Mouse (Mus musculus) CD4-positive, CD25-positive, alpha-beta regulatory T cell, adult 4 months (primary cell): ENCODE measurements around the gene Foxn3. TPM values are rescaled to one million over a fixed set of nuclear protein-coding genes. Genes with fewer than 3 reads are reported as not detected.

Source experiments
- ATAC-seq: one replicate; pipeline ENCODE4 v1.8.0; 2017
- polyA plus RNA-seq, 2 experiments: library from polyadenylated mRNA; unstranded; fragments of 100-300 nt; shearing (Covaris generic); gene quantifications; one replicate each; pipeline ENCODE4 v1.2.1; 2017

Foxn3 gene
- polyA plus RNA-seq, 2 experiments from 2014 or later = 129 to 166 TPM

DNA sequence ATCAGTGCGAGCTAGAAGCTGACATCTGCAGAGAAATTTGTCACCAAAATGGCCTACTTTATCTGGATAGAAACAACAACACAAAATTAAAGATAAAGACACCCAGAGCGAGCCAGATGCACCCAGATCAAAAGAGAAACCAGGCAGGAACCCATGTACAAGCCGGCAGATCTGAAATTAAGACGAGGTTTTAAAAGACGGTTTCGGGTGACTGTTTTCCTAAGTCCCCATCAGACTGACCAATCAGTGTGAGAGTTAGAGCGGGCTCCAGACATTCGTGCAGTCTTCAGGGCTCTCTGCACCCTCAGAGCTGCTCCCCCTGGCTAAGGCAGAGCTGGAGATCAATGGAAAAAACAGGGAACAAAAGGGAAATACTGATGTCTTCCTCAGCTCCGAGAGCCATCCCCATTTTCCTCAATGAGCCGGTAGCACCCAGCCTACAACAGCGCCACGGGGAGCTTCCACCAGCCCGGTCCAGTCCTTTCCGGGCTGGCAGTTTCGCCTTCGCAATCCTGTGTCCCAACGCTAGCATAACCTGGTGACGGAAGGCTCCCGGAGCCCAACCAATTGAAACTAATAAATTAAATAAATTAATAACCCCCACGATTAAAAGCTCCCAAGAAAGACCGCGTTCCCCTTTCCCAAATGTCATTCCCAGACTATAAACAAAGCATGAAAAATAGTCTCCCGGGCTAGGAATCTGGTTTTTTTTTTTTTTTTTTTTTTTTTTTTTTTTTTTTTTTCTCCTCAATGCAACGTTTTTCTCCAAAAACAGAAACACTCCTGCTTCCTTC lies 1.1 kb downstream of the Foxn3 start:
- peak; percentile 10 for ATAC-seq

DNA sequence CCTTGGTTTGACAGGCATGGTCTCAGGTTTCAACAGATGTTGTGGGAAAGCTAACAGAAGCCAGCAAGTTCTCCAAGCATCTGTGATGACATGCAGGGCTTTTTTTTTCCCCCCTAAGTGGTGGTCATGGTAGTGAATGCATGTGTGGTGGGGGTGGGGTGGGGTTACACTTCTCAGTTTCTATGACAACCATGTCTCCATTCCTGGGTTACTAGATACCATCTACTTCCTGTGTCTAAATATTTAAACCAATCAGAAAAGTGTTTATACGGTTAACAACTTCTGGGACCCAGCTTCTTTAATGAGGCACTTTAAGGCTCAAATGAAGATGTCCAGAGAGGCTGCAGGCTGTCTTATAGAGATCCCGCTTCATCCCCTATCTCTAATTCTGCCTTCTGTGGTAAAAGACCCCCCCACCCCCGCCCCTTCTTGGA lies 2.0 kb downstream of the Foxn3 start:
- peak; percentile 19 for ATAC-seq

DNA sequence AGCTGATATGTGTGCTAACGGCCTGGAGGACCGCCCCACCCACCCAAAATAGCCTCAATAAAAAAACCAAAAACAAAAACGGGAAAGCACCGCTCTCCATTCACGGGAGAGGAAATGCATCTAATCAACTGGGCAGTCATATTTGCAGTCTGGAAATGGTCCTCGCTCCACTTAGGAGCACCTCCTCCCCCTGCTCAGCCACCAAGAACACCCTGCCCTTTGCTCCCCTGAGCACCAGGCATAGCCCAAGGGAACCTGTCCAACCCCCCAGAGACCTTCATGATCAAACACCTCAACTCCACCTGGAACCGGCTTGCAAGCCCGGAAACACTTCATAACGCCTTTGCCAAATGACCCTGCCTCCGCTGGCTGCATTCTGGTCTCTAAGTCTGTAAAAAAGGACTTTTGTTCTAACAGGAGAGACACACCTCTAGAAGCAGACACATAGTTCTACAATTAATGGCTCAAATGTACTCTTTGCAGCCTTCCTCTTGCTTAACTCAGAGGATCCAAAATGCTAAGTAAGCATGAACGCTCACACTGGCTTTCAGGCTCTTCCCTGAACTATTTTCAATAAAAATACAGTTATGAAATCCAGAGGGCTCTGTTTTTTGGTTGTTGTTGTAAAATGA lies 2.6 kb downstream of the Foxn3 start:
- no peak for ATAC-seq

DNA sequence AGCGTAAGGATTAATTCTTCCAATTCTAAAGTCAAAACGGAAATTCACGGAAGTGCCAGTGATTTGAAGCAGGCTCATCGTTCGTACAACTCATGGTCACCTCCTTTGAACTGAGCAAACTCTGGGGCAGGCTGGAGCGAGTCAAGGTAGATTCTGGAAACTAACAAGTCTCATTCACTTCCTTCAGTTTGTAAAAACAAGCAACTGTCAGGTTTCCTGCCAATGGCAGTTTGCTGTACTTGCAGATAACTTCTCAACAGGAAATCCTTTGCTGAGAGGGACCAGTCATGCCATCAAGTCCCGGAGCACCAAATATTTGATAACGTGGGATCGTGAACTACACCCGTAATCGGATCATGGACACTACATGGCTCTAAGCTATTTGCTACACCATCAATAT lies 3.9 kb downstream of the Foxn3 start:
- peak; percentile 51 for ATAC-seq

DNA sequence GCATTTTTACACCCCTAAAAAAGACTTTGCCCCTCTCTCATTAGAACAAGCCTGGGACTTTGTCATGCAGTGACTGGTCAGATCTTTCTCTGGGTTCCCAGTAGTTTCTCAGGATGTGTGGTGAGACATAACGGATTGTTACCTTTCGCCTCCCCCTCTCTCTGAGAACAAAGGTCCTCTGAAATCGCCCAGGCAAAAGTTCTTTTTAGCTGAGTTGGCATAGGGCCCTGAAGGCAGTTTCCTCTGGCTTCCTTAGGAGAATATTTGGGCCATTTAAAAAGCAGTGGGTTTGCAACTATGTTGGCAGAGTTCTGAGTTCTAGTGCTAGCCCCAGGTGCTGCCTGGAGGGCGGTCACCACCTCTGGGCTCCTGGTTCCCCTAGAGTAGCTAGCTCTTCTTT lies 4.9 kb downstream of the Foxn3 start:
- ATAC-seq = no peak

DNA sequence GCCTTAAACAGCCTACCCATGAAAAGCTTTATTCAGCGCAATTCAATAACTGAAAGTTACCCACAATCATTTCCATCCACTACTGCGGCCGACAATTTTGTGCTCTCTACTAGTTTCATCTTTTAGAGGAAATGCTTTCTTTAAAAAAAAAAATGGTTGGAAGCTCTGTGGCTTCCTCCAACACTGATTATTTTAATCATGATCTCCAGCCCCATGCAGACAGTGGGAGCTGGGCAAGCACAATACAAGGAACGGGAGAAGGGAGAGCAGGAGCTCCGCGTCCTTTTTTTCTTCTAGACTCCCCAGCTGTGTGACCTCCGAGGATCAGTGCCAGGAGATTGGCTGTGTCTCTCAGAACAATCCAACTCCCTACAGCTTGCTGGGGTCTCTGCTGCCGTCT lies 5.9 kb downstream of the Foxn3 start:
- ATAC-seq = no peak

DNA sequence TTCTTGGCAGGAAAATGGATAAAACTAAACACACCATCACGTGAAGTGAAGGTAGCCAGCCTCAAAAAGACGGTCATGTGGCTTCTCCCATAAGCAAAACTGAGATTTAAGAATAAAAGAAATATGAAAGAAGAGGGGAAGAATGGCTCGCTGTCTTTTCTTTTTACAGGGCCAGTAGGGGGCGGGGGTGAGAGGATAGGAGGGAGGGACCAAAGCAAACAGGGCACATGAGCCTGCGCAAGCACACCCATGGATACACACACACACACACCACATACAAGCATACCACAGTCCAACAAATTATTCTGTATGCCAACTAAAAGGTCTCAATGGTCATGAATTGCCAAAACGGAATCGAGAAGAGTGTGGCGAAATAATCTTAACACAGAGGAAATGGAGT lies 12.8 kb downstream of the Foxn3 start:
- peak; percentile 66 for ATAC-seq

DNA sequence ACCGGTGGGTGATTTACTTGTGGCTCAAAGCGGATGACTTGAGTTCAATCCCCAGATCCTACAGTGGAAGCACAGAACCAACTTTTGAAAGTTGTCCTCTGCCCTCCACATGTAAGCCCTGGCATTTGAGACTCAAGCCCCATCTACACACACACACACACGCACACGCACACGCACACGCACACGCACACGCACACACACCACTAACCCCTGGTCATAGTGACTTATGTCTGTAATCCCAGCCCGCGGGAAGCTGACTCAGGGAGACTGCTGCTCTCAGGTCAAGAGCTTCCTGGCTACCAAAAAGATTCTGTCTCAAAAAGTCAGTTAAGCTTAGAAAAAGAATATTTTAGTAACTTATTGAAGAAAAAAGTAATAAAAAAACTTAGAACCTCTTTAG lies 13.6 kb downstream of the Foxn3 start:
- ATAC-seq = no peak

DNA sequence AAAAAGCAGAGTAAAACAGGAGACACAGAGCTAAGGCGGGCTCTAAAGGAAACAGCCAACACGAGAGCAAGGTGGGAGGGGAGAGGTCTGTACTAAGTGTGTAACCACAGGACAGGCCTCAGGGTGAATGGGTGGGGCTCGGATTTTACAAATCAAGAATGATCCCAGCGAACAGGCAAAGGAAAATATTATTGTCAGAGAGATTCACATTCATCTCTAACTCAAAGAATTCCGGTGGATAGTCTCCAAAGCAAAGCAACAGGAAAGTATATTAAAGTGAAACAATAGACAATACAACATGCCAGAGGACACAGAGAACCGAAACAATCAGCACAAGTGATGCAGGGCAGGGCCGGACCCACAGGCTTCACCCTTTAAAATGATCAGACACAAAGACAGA lies 15.0 kb downstream of the Foxn3 start:
- peak; percentile 21 for ATAC-seq

DNA sequence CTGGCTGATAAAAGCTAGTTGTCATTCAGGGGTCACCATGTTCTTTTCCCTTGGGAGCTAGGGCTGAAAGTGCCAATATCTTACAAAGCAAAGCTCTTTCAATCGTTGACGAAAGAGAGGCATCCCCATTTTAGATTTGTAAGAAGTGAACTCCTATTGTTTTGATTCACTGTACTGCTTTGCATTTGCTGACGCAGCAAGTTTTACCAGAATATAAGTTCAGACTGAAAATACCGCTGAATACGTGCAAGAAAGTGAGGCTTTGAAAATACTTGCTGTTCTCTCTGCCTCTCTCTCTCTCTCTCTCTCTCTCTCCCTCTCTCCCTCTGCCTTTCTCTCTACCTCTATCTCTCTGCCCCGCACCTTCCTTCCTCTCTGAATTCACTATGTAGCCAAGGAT lies 16.1 kb downstream of the Foxn3 start:
- no peak for ATAC-seq

DNA sequence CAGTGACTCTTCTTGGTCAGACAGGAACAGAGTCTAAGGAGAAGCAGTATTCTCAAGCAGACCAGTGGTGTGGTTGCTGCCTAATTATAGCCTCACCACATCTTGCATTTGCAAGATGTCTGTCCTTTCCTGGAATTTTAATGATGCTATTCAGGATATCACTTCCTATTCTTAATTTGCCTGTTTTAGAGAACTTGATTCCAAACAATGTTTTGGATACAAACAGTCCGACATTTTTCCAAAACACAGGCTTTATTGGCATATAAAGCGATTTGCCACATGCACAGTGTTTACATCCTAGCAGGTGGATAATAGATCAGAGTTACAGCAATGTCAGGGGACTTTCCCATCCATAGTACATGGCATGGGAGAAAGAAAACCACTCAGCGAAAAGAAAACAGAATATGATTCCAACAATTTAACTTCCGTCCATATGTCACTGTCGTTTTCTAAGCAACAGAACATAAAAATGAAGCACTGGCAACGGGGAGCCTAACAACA lies 18.1 kb downstream of the Foxn3 start:
- ATAC-seq = no peak

DNA sequence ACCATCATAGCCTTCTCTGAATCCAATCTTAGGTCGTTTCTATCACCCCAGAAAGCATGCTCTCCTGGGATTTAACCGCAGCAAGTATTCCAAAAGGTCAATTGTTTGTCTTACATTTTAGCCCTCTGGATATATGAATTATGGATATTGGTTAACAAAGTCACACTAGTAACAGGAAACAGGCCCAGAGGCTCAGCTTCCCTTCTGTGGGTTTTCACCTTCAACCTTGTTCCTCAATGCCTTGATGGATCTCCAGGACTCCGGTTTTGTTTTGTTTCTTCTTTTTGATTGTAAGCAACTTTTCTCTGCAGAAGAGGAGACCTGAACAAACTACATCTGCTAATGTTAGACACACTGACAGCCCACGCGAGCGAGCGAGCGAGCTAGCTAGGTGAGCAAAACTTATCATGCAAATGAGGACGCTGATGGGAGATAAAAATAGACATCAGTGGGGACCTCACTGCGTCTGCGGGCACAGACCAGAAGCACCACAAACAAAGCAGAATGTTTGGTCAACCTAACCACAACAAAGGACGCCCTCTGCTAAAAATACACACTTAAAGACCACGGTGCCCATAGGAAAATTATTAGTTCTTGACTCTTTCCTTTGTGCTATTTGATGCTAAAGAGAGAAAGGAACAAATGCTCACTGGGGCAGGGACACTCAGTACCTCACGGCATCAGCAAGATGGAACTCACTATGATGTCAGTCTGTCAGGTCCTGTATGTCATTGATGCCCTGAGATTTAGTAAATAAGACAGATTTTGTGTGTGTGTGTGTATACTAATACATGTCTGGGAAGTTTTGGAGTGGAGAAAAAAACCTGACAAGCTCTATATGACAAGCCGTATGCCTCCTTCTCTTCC lies 18.9 kb downstream of the Foxn3 start:
- ATAC-seq = peak; percentile 65

DNA sequence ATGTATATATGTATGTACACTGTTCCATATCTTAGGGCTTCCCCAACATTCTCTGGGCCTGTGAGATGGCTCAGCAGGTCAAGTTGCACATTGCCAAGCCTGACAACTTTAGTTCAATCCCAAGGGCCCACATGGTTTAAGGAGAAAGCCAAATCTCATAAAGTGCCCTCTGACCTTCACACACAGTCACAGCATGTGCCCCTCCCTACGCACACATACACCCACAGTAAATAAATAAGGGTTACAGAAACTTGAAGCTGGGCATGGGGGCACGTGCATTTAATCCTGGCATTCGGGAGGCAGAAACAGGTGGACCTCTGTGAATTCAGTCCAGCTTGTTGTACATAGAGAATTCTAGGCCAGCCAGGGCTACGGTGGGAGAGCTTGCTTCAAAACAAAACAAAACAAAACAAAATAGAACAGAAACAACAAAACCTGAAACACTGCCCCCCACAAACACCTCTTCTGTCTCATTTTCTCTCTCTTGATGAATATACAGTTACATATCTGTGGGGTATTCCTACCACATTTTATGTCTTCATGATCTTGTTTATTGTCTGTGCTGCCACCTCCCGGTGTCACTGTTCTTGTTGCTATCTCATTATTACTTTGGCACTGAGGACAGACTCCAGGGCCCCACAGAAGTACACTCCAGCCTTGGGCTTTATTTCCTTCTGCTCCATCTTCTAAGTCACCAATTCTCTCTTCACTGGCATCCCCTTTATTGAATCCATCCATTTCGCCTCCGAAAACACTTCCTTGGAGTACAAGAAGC lies 19.8 kb downstream of the Foxn3 start:
- ATAC-seq = no peak

DNA sequence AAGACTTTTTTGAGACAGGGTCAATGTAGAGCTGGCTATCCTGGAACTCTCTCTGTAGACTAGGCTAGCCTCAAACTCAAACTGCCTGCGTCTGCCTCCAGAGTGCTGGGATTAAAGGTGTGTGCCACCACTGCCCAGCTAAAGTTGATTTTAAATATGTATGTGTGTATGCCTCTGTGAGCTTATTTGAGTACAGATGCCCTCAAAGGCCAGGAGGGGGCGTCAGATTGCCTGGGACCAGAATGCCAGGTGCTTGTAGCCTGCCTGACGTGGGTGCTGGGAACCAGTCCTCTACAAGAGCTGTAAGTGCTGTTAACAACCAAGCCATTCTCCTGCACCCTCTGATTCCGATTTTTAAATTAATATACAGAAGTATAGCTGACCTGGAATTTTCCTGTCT lies 23.2 kb downstream of the Foxn3 start:
- no peak for ATAC-seq

DNA sequence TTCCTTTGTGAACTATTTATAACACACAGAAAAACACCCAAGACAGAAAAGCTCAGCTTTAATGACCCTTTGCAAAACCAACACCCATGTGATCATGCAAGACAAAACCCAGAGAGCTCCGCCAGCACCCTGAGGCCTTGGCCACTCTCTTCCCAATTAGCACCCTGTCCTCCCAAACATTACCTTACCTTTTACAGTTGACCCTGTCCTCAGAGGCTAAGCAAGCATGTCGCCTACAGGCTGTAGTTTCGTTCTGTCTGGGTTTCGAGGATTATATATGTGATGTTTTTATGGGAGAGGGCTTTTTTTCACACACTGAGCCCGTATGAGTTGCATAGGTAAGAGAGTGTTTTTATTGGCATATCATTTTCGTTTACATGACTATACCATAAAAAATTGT lies 26.1 kb downstream of the Foxn3 start:
- ATAC-seq = no peak

DNA sequence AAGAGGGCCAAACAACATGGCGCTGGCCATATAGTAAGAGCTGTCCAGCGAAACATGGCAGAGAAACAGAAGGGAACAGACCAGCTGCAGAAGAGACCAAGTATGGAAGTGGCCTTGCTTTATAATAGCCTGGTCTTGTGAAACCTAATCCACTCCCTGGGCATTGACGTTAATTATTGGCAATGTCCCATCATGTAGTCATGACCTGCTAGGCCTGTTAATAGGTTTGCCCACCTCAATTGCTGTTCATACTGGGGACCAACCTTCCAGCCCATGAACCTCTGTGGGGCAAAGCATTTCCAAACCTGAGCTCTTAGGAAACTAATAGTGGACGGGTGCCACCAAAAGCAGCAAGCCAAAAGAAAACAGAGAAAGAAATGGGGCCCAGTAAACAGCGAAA lies 27.0 kb downstream of the Foxn3 start:
- ATAC-seq = no peak

DNA sequence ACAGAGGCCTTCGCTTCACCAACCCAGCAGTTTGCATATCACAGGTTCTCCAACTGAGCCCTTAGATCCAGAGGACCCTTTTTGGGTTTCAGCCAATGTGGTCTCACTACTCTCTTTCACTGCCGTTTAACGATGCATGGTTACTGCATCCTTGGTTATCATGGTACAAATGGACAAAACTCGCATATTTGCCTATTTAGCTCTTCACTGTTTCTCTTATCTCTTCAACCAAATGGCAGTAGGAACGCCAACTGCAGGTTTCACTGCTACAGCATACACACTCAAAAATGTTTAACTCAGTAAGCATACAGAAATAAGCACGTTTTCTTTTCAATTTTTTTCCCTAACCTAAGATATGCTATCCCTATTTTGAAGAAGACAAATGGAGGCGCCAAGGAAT lies 31.0 kb downstream of the Foxn3 start:
- ATAC-seq = no peak

DNA sequence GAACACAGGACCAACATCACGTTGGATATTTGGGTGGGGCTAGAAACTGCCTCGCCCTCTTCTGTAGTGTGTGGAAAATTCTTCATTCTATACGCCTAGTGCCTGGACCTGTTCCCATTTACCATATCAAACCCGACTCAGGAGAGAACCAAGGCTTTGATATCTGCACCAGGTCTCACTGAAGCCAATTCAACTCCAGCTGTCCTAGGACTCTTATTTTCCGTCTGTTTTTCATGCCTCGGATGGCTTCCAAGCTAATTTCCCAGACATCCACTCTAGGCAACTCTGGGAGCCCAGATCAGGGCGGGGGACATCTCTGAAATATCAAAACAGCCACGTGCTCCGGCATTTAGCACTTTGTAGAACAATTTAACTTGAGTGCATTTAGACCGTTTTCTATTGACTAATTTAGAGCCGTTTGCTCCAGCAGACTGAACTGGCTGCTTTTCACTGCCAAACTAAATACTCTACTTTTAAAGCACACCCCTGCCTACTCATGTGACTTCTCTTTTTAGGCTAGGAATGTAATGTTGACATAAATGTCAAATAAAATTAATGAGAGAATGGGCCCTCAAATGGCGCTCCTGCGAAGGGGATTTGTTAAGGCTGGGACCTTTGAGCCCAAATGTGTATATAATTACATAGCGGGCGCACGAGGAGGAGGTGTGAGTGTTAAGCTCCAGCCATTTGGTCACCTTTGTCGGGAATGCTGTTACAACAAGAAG lies 33.5 kb downstream of the Foxn3 start:
- no peak for ATAC-seq

DNA sequence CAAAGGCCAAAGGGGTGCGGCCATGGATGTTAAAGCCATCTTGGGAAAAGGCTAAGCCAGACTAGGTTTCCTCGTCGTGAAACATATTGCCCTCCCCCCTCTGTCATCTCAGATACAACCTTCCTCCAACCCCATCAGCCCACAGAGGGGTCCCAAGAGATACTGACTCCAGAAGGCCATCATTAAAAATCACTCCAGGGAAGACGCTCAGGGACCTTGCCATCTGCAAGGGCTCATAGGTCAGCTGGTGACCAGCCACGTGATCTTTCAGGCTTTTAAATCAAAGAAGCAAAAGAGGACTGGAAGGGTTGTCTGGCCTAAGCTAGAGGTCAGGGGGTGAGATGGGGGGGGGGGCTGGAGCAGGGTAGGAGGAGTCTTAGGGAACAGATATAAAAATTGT lies 34.4 kb downstream of the Foxn3 start:
- no peak for ATAC-seq

DNA sequence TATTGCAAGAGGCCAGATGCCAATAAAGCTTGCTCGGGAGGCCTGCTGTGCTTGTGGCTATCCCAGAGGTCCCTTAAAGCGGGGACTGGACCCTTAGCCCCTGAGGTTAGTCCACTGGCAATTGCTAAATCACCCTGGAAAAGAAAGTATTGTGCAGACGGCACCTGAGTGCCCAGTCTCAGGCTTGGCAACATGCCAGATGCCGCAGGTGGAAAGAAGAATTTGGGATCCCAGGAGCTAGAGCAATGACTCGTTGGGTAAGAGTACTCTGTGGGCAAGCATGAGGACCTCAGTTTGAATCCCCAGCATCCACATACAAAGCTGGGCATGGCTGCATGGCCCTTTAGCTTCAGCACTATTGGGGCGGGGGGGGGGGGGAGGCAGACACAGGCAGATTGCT lies 35.9 kb downstream of the Foxn3 start:
- ATAC-seq = no peak

DNA sequence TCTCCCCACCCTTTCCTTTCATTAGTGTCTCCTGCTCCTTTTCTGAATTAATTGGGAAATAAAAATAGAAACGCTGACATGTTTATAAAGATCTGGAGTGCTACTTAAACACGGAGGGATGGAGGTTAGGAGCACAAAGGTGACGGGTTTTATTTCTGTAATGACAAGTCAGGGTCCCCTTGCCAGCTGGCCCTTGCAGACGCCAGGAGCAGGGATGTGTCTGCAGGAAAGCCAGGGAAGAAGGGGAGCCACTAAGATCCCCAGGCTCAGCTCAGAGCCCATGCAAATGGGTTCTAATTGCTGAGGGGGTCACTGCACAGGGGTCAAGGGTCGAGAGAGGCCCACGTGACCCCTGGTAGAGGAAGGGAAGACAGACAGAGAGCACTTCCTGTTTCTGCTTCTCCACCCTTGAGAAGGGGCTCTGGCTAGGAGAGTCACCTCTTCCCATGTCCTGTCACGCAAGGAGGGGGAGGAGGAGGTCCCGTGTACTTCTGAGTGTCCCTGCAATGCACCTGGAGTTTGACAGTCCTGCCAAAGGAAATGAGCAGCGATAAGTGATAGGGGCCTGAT lies 36.7 kb downstream of the Foxn3 start:
- ATAC-seq = no peak
